Mouse (Mus musculus) lung, adult 2 months (tissue): ENCODE results near the gene Adat1.

Experiments used
- CTCF ChIP-seq: fragments of 200-500 bp; IDR thresholded peaks from 2 replicates; pipeline ENCODE4 v1.5.1; 2011; ENCODE audit warnings: mild to moderate bottlenecking, low read length, control low read depth; ENCODE audit not compliant: insufficient read depth
- POLR2A ChIP-seq: fragments of 200-500 bp; IDR thresholded peaks from 2 replicates; pipeline ENCODE4 v1.6.1; 2011; ENCODE audit warnings: low read depth, mild to moderate bottlenecking, control low read depth, low read length, borderline replicate concordance; ENCODE audit errors: extremely low read depth

DNA sequence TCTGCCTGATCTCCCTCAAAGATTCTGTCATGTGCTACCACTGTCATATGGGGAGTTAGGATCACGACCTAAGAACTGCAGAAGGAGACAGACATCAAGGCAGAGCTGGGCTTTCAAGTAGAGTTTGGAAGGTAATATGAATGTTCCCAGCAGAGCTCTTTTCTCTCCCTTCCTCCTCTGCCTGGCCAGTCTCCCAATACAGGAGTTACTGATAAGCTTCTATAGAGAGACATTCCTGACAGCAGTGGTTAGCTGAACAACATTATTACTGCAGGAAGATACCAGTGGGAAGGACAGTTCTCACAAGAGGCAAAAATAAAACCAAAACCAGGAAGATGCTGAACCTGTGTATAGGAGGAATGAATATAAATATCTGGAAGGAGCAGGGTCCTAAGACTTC lies 29.5 kb downstream of the Adat1 start:
- no peak for TF ChIP-seq POLR2A
- TF ChIP-seq CTCF = no peak
